Mouse (Mus musculus): ENCODE data around the gene Vat1. TPM values are rescaled to one million over a fixed set of nuclear protein-coding genes. Genes with fewer than 3 reads are reported as not detected.
"Not testable (repeated sequence)": the region's sequence is repeated elsewhere in the genome, so short reads cannot be mapped to it uniquely, and the experiment has no call there.

The Vat1 gene
- polyA plus RNA-seq, 1 experiment from 2014 or later, result 52.0 TPM

GRCm38 (mm10) chr11:101441450-101442126 is 24.4 kb downstream of the Vat1 start:
- 34% methylated on average over 15 of the region's 15 CpGs for WGBS
- peaks cover 15% of the 10 kb centered on the region for H3K4me1 ChIP-seq (replicated peaks; ENCODE audit: control insufficient read depth, insufficient read depth, low read length)
- peaks cover 21% of the 10 kb centered on the region for H3K36me3 ChIP-seq (ENCODE audit: control insufficient read depth, insufficient read depth, low read length)
- not testable (repeated sequence) for H3K9me3 ChIP-seq (ENCODE audit: control insufficient read depth, low read length); H3K27ac ChIP-seq (ENCODE audit: low read length); ATAC-seq (ENCODE audit: low read depth); H3K27me3 ChIP-seq (ENCODE audit: control insufficient read depth, insufficient read depth, low read depth, low read length)
- H3K9ac ChIP-seq (ENCODE audit: low read length), result peak overlapping the region; percentile 41; the same call in 1 of the 2 replicates
- peak overlapping the region; percentile 61 for H3K4me3 ChIP-seq (ENCODE audit: low read length)
- H3K4me2 ChIP-seq (ENCODE audit: low read depth, low read length), result peak overlapping the region; percentile 64

- 40% methylated on average over 3 of the region's 3 CpGs for WGBS
Observed at GRCm38 (mm10) chr11:101438006-101438405, 28.0 kb downstream of the Vat1 start.

GRCm38 (mm10) chr11:101436916-101437315 is 29.1 kb downstream of the Vat1 start:
- Histone ChIP-seq H3K27ac (ENCODE audit: low read length) (no peak overlapping the region), H3K4me1 (replicated peaks; ENCODE audit: control insufficient read depth, insufficient read depth, low read length) (no peaks in the 10 kb centered on the region), H3K9me3 (ENCODE audit: control insufficient read depth, low read length) (no peaks in the 10 kb centered on the region), H3K4me3 (ENCODE audit: low read length) (no peak overlapping the region), H3K9ac (ENCODE audit: low read length) (no peak overlapping the region), H3K4me2 (ENCODE audit: low read depth, low read length) (no peak overlapping the region), H3K27me3 (ENCODE audit: control insufficient read depth, insufficient read depth, low read depth, low read length) (no peaks in the 10 kb centered on the region), H3K36me3 (ENCODE audit: control insufficient read depth, insufficient read depth, low read length) (peaks cover 16% of the 10 kb centered on the region)
- no peak for ATAC-seq (ENCODE audit: low read depth)
- 75% methylated on average over 4 of the region's 4 CpGs for WGBS

More at GRCm38 (mm10) chr11:101438006-101438405, 28.0 kb downstream of the Vat1 start:
- H3K36me3 ChIP-seq (ENCODE audit: control insufficient read depth, insufficient read depth, low read length), result peaks cover 12% of the 10 kb centered on the region
- not testable (repeated sequence) for H3K27ac ChIP-seq (ENCODE audit: low read length); ATAC-seq (ENCODE audit: low read depth); H3K9ac ChIP-seq (ENCODE audit: low read length); H3K4me2 ChIP-seq (ENCODE audit: low read depth, low read length); H3K27me3 ChIP-seq (ENCODE audit: control insufficient read depth, insufficient read depth, low read depth, low read length); H3K4me1 ChIP-seq (replicated peaks; ENCODE audit: control insufficient read depth, insufficient read depth, low read length); H3K9me3 ChIP-seq (ENCODE audit: control insufficient read depth, low read length); H3K4me3 ChIP-seq (ENCODE audit: low read length)

- no peak for ATAC-seq (ENCODE audit: low read depth)
- H3K27ac ChIP-seq (ENCODE audit: low read length), result no peak overlapping the region
- 68% methylated on average over 4 of the region's 4 CpGs for WGBS
- H3K9me3 ChIP-seq (ENCODE audit: control insufficient read depth, low read length), result no peaks in the 10 kb centered on the region
- no peak overlapping the region for H3K4me3 ChIP-seq (ENCODE audit: low read length)
- H3K4me1 ChIP-seq (replicated peaks; ENCODE audit: control insufficient read depth, insufficient read depth, low read length), result no peaks in the 10 kb centered on the region
- H3K27me3 ChIP-seq (ENCODE audit: control insufficient read depth, insufficient read depth, low read depth, low read length), result no peaks in the 10 kb centered on the region
- no peak overlapping the region for H3K9ac ChIP-seq (ENCODE audit: low read length)
- H3K4me2 ChIP-seq (ENCODE audit: low read depth, low read length), result no peak overlapping the region
- H3K36me3 ChIP-seq (ENCODE audit: control insufficient read depth, insufficient read depth, low read length), result peaks cover 22% of the 10 kb centered on the region
Observed at GRCm38 (mm10) chr11:101435831-101436230, 30.2 kb downstream of the Vat1 start.

- Histone ChIP-seq H3K9ac (ENCODE audit: low read length) (no peak overlapping the region), H3K36me3 (ENCODE audit: control insufficient read depth, insufficient read depth, low read length) (peaks cover 26% of the 10 kb centered on the region), H3K4me3 (ENCODE audit: low read length) (no peak overlapping the region), H3K4me1 (replicated peaks; ENCODE audit: control insufficient read depth, insufficient read depth, low read length) (no peaks in the 10 kb centered on the region), H3K9me3 (ENCODE audit: control insufficient read depth, low read length) (no peaks in the 10 kb centered on the region), H3K27ac (ENCODE audit: low read length) (no peak overlapping the region), H3K4me2 (ENCODE audit: low read depth, low read length) (no peak overlapping the region), H3K27me3 (ENCODE audit: control insufficient read depth, insufficient read depth, low read depth, low read length) (no peaks in the 10 kb centered on the region)
- ATAC-seq (ENCODE audit: low read depth), result no peak
- 88% methylated on average over 13 of the region's 13 CpGs for WGBS
Observed at GRCm38 (mm10) chr11:101433396-101433795, 32.6 kb downstream of the Vat1 start.

- no peak for ATAC-seq (ENCODE audit: low read depth)
- no peak overlapping the region for H3K4me3 ChIP-seq (ENCODE audit: low read length)
- H3K4me1 ChIP-seq (replicated peaks; ENCODE audit: control insufficient read depth, insufficient read depth, low read length), result peaks cover 8% of the 10 kb centered on the region
- H3K27me3 ChIP-seq (ENCODE audit: control insufficient read depth, insufficient read depth, low read depth, low read length), result no peaks in the 10 kb centered on the region
- no peak overlapping the region for H3K9ac ChIP-seq (ENCODE audit: low read length)
- peaks cover 26% of the 10 kb centered on the region for H3K36me3 ChIP-seq (ENCODE audit: control insufficient read depth, insufficient read depth, low read length)
- no peak overlapping the region for H3K27ac ChIP-seq (ENCODE audit: low read length)
- no peaks in the 10 kb centered on the region for H3K9me3 ChIP-seq (ENCODE audit: control insufficient read depth, low read length)
- no peak overlapping the region for H3K4me2 ChIP-seq (ENCODE audit: low read depth, low read length)
- 89% methylated on average over 9 of the region's 9 CpGs for WGBS
Observed at GRCm38 (mm10) chr11:101431327-101431726, 34.7 kb downstream of the Vat1 start.

- WGBS, result 47% methylated on average over 8 of the region's 8 CpGs
- H3K9ac ChIP-seq (ENCODE audit: low read length), result peak overlapping the region; percentile 79
Observed at GRCm38 (mm10) chr11:101426165-101426564, 39.9 kb downstream of the Vat1 start.

GRCm38 (mm10) chr11:101424925-101425813 is 40.9 kb downstream of the Vat1 start, which contains the start of the genes Rundc1 and Ptges3l:
Rundc1 (plus strand) TSS chr11:101425085.
Ptges3l (minus strand) TSS chr11:101425333.
- Histone ChIP-seq H3K4me1 (replicated peaks; ENCODE audit: control insufficient read depth, insufficient read depth, low read length) (peaks cover 15% of the 10 kb centered on the region), H3K4me3 (ENCODE audit: low read length) (peak within 1 kb of the TSS; percentile 79), H3K9me3 (ENCODE audit: control insufficient read depth, low read length) (no peaks in the 10 kb centered on the region), H3K4me2 (ENCODE audit: low read depth, low read length) (peak within 1 kb of the TSS; percentile 82), H3K9ac (ENCODE audit: low read length) (peak within 1 kb of the TSS; percentile 79), H3K36me3 (ENCODE audit: control insufficient read depth, insufficient read depth, low read length) (peaks cover 3% of the 10 kb centered on the region), H3K27me3 (ENCODE audit: control insufficient read depth, insufficient read depth, low read depth, low read length) (no peaks in the 10 kb centered on the region), H3K27ac (ENCODE audit: low read length) (peak within 1 kb of the TSS; percentile 80)
- peak; percentile 97 for ATAC-seq (ENCODE audit: low read depth)
- under 1% methylated on average over 80 of the region's 81 CpGs for WGBS

More at GRCm38 (mm10) chr11:101426165-101426564, 39.9 kb downstream of the Vat1 start:
- H3K4me1 ChIP-seq (replicated peaks; ENCODE audit: control insufficient read depth, insufficient read depth, low read length), result peaks cover 15% of the 10 kb centered on the region
- no peaks in the 10 kb centered on the region for H3K27me3 ChIP-seq (ENCODE audit: control insufficient read depth, insufficient read depth, low read depth, low read length)
- H3K9me3 ChIP-seq (ENCODE audit: control insufficient read depth, low read length), result no peaks in the 10 kb centered on the region
- H3K4me3 ChIP-seq (ENCODE audit: low read length), result peak overlapping the region; percentile 79
- H3K27ac ChIP-seq (ENCODE audit: low read length), result no peak overlapping the region
- H3K4me2 ChIP-seq (ENCODE audit: low read depth, low read length), result peak overlapping the region; percentile 82
- ATAC-seq (ENCODE audit: low read depth), result no peak
- H3K36me3 ChIP-seq (ENCODE audit: control insufficient read depth, insufficient read depth, low read length), result peaks cover 5% of the 10 kb centered on the region

Measured in lung, embryonic 16.5 days (tissue).